Mouse (Mus musculus) cerebellum, postnatal 10 days (tissue): Measurements from ENCODE around the gene Apoc4.

ENCODE experiments used
- DNase-seq, 2 experiments: peaks; one replicate each; pipeline ENCODE4 v3.0.0; 2021; ENCODE audit warnings: mixed read lengths in 2 of 2

The Apoc4 gene

GRCm38 (mm10) chr7:19676662-19677061 is 4.6 kb downstream of the Apoc4 start:
- DNase-seq = peak in 1 of 2 experiments; percentile 24

GRCm38 (mm10) chr7:19675824-19676223 is 5.5 kb downstream of the Apoc4 start:
- DNase-seq = no peak

- peak; percentile 26 to 35 for DNase-seq
Measured at GRCm38 (mm10) chr7:19673083-19673699, 8.1 kb downstream of the Apoc4 start.

DNA sequence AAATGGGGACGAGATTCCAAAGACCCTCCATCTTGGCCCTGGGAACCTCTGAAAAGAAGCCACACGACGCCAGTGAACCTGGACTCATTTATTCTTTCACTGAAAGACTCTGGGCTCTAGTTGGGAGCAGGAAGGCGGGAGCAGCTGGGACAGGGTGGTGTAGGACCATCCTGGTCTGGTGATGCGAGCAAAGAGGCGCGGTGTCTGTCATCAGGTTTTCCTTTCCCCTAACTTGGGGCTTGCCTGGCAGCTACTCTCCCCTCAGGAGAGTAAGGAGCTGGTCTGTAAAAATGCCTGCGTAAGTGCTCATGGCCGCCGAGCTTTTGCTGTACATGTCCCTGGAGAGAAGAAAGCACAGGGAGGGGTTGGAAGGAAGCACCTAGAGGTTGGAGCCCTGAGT is 9.8 kb downstream of the Apoc4 start:
- no peak for DNase-seq

DNA sequence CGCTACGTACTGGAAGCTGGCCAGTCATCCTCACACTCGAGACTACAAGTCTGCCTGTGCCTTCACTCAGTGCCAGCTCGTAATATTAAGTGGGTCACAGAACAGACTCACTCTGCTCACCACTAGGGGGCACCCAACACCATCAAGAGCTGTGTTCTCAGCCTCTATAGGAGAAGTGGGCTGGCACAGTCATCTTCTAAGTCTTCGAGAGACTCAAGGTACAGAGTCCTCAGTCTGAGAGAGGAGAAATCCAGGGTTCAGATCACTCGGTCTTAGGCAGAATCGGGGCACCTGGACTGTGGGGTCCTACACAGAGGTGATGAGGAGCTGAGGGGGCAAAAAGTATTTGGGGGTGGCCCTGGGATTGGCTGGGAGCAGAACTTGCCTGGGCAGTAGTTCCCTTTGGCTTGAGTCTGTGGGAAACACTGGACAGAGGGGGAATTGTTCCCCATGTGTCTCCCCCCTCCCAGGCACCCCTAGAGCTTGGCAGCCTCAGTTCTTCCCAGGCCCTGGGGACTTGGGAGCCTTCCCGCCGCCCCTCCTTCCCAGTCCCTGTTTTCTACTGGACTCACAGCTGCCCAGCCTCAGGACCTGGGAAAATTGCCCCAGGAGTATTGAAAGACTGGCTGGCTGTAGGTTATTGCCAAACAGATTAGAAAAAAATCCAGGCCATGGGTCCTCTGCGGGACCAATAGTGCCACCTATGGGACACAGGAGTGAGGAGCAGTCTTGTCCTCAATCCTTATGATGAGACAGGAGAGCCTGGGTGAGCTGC is 12.1 kb downstream of the Apoc4 start:
- DNase-seq = peak; percentile 97 to 98

DNA sequence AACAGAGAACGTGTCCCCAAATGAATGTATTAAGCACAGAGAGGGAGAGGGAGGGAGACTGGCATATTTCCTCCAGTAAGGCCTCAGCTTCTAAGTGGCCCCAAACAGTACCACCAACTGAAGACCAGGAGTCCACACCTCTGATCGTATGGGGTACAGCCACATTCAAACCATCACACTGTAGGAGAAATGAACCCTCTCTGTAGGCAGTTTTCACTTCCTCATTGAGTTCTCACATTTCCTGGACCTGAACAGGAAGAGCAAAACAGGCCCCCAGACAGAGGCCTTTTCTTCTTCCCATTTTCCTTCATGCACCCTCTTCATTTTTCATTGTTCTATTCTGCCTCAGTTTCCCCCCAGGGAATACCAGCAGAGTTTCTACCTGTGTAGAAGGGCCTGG is 13.8 kb downstream of the Apoc4 start:
- no peak for DNase-seq

- DNase-seq = peak in 1 of 2 experiments; percentile 32
Measured at GRCm38 (mm10) chr7:19666750-19667149, 14.5 kb downstream of the Apoc4 start.

- DNase-seq = peak; percentile 99
Measured at GRCm38 (mm10) chr7:19664955-19665841, 16.1 kb downstream of the Apoc4 start, which contains the start of gene Clptm1. Clptm1 (minus strand) TSS chr7:19665033.

DNA sequence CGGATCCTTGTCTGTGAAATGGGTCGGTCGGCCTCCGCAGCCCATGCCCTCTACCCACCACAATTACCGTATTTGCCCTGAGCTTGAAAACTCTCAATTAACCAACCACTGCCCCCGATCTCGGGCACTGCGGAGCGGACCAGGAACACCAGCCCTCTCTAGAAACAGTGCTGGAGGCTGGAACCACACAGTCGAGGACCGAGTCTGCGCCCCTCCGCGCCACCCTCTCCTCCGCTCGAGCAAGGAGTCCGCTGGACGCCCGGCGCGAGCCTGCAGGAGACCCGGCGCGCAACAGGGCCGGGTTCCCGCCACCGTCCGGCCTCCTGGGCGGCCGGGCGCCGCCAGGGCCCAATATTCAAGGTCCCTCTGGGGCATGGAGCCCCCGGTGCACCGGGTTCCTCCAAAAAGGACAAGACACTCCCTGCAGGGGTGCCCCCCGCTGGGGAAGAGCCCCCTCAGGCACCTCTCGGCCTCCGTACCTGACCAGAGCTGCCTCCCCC is 16.8 kb downstream of the Apoc4 start:
- no peak for DNase-seq

GRCm38 (mm10) chr7:19663940-19664339 is 17.3 kb downstream of the Apoc4 start:
- DNase-seq = peak; percentile 21 to 28

GRCm38 (mm10) chr7:19652614-19653013 is 28.7 kb downstream of the Apoc4 start:
- DNase-seq = no peak

GRCm38 (mm10) chr7:19651063-19651786 is 30.1 kb downstream of the Apoc4 start:
- no peak for DNase-seq

DNA sequence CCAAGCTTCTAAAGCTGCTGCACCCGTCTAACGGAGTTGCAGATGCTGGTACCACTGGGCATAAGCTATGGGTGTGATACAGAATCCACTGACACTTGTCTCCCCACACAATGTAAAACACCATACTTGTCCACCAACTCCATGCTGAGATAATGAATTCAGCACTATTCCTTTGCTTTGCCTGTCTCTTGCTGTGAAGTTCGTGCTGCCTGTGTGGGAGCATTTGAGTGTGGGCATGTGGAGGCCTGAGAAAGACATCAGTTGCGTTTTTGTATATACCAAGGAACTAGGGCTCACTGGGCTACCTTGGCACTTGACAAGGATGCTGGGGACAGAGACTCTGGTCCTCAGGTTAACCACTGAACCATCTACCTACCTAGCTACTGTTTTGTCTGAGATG is 40.1 kb downstream of the Apoc4 start:
- DNase-seq = no peak

DNA sequence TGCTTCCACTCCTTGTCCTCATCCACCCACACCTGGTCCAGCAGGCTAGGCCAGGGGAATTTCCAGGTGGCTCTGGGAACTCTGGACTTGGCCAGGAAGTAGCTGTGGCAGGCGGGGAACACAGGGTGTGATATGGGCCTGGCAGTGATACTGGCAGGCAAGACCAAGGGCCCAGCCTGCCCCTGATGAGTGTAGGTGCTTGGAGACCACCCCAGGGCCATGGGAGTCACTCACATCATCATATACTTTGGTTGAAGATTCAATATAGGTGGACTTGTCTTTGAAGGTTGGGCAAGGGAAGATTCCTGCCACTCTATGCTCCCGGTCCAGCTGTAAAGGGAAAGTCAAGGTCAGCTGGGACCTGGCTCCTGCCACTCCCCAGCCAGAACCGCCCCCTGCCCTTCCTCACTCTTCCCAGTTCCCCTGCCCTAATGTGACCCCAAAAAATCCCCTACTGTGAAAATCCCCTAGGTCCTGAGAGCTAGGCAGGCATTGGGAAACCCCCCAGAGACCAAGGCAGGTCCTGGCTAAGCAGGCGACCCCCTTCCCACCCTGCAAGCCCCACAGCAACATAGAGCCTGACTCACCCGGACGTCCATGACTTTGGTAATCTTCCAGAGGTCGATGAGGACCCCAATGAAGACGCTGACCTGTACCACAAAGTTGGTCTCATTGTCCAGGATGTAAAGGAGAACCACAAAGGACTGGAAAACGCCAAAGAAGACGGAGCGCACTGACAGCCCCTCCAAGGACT is 46.0 kb downstream of the Apoc4 start:
- no peak for DNase-seq

DNA sequence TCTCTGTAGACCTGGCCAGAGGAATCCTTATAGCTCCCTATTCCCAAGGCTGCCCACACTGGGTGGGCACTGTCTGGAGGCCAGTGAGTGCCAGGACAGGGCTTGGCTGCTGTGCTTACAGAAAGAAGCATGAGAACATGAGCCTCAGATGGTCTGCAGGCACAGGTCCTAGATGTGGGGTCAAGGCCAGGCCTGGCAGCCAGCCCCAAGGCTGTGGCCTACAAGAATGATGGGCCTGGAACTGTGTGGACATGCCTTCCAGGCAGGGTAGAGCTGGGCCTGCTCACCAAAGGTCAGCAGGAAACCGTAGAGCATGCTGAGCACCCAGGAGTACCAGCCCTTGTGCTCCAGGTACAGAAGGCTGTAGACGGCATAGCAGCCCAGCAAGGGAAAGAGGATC is 46.7 kb downstream of the Apoc4 start:
- no peak for DNase-seq

DNA sequence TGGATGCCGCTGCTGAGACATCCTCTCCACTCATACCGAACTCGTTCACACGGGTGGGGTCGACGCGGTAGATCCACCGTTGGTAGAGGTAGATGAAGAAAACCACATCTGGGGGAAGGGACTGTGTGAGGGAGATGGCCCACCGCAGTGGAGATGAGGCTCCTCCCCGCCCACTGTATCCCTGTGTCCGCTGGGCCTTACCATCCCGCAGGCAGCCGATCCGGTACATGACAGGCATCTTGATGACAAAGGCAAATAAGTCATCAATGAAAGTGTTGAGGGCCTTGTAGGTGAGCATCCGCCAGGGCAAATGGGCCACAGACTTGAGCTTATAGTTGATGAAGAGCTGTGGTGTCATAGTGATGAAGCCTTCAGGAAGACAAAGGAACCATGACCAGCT is 47.4 kb downstream of the Apoc4 start:
- no peak for DNase-seq

GRCm38 (mm10) chr7:19633197-19633596 is 48.1 kb downstream of the Apoc4 start:
- DNase-seq = no peak

DNA sequence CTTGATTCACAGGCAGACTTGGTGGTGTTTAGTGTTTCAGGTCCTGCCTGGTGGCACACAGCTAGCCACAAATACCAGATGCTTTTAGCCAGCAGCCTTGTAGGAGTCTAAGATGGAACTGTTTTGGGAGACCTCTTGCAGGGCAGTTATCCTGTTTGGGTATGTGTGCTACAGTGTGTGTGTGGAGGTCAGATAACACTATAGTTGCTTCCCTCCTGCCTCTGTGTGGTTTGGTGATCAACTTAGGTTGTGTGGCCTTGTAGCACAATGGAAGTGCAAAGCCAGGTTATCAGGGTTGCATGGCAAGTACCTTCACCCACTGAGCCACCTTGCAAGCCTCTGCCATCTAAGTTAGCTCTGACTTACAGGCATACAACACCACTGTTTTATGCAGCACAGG is 48.6 kb downstream of the Apoc4 start:
- no peak for DNase-seq

DNA sequence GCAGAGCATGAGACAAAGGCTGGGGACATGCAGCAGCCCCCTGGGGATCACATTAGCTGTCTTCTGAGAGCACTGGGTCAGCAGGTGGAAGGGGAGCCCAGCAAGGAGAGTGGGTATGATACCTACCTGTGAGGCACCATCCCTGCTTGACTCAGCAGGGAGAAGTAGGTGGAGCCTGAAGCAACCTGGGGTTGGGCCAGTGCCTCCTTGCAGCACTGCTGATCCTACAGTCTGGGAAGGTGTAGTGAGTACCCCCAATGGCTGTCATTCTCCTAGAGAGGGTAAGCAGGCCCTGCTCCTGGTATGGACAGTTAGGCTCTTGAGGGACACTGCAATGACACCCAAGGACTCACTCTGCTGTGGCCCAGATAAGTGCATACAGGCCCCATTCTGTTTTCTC is 49.0 kb downstream of the Apoc4 start:
- no peak for DNase-seq

GRCm38 (mm10) chr7:19629361-19629734 is 51.9 kb downstream of the Apoc4 start, which contains the start of gene Relb:
Relb (minus strand) TSS chr7:19629438.
- DNase-seq = peak; percentile 98

- DNase-seq = peak; percentile 90 to 93
Measured at GRCm38 (mm10) chr7:19628536-19629360, 52.5 kb downstream of the Apoc4 start.
